Mouse (Mus musculus): ENCODE measurements around the gene Edn2. TPM values are rescaled to one million over a fixed set of nuclear protein-coding genes. Genes with fewer than 3 reads are reported as not detected.

Edn2 gene
- polyA plus RNA-seq, 1 experiment from 2014 or later: 1.0 TPM

Other genes with a start within 250 kb of the Edn2 start
- not detected in 2 replicates for gene AL607142.1, start 96.2 kb upstream of the Edn2 start, polyA plus RNA-seq (2014; fragmentation: Nextera tagmentation; extraction: Ambion mirVana)
- 0.18 and 0.24 TPM in 2 replicates for gene Foxo6, start 126.1 kb downstream of the Edn2 start, polyA plus RNA-seq (2014; fragmentation: Nextera tagmentation; extraction: Ambion mirVana)
- 81.6 and 85.3 TPM in 2 replicates for gene Scmh1, start 244.1 kb downstream of the Edn2 start, polyA plus RNA-seq (2014; fragmentation: Nextera tagmentation; extraction: Ambion mirVana)